Mouse (Mus musculus) layer of hippocampus, postnatal 10 days (tissue): Measurements from ENCODE around the gene Pglyrp2. TPM values are rescaled to one million over a fixed set of nuclear protein-coding genes. Genes with fewer than 3 reads are reported as not detected.

Experiments used
- microRNA-seq, 2 experiments: library from miRNA; unstranded; fragments of <30 nt; microRNA quantifications; one replicate each; pipeline ENCODE4 v1.2.0; 2021
- total RNA-seq, 2 experiments: library from RNA; stranded (reverse); gene quantifications; 2 replicates each; pipeline ENCODE4 v1.2.3; 2021

Gene Pglyrp2
- total RNA-seq, 2 experiments from 2014 or later = not detected

Small RNAs within 50 kb of the gene (microRNA-seq; reads per million reads assigned to microRNA genes)
- gene Gm22201 = 0 reads per million in 2 experiments

Other genes with a start within 250 kb of the Pglyrp2 start
- gene Ephx3, start 234.6 kb downstream of the Pglyrp2 start, total RNA-seq = under 1 TPM in 1 of 2 experiments, not detected in 1; 0.14 TPM
- gene Brd4, start 139.4 kb downstream of the Pglyrp2 start, total RNA-seq = 100 to 1,000 TPM; 112 to 126 TPM
- 100 to 1,000 TPM in 1 of 2 experiments, 10 to 100 TPM in 1; 88.7 to 112 TPM for gene Akap8, start 102.9 kb downstream of the Pglyrp2 start, total RNA-seq
- gene Akap8l, start 73.6 kb downstream of the Pglyrp2 start, total RNA-seq = 100 to 1,000 TPM; 115 to 140 TPM
- 10 to 100 TPM; 84.1 to 92.5 TPM for gene Wiz, start 34.7 kb downstream of the Pglyrp2 start, total RNA-seq
- 1 to 10 TPM; 3.2 to 3.6 TPM for gene Rasal3, start 20.6 kb downstream of the Pglyrp2 start, total RNA-seq
- gene Cyp4f39, start 28.6 kb upstream of the Pglyrp2 start, total RNA-seq = not detected
- gene Cyp4f17, start 81.9 kb upstream of the Pglyrp2 start, total RNA-seq = 1 to 10 TPM; 4.9 TPM
- 1 to 10 TPM; 8.5 to 8.7 TPM for gene Cyp4f16, start 112.4 kb upstream of the Pglyrp2 start, total RNA-seq
- not detected for gene Cyp4f37, start 197.1 kb upstream of the Pglyrp2 start, total RNA-seq
- not detected for gene Cyp4f40, start 234.7 kb upstream of the Pglyrp2 start, total RNA-seq